In the genomic region with DNA sequence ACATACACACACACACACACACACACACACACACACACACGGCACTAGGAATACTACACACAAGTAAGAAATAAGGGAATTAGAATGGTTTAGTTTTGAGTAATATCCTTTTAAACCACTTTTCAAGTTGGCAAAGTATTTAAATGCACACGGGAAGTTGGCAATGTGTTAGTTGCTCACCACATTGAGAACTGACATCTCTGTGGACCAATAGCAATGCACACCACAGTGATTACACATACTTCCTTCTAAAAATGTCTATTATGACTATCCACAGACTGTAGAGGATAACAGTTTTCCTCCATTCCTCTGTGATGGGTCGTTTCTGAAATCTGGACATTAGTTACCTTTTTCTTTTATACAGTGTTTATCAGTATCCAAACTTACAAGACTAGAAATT, we compare ENCODE assay signal across 26 mouse cellular contexts. TPM values are rescaled to one million over a fixed set of nuclear protein-coding genes. Genes with fewer than 3 reads are reported as not detected.
A peak's percentile ranks its signal among the peaks of the same experiment; 100 is the strongest.
DNase-seq lines count a peak whose midpoint lies in the region; ATAC-seq lines count a peak whose summit lies in the region.
"Had no signal": no experiment of that assay in that cellular context is flagged by ENCODE, and none has a peak within 500 bp of the region (broad histone marks: within the 10 kb centered on the region; RNA-seq: fewer than 3 reads in every experiment).

No protein-coding gene starts in this region.

- ATAC-seq in common myeloid progenitor, adult 5-6 weeks (replicated peaks; ENCODE audit: low read depth, poor library complexity, severe bottlenecking): 0 out of 2 replicates have a peak, but pooled peaks have one; percentile 50
- ATAC-seq in megakaryocyte, adult 5-6 weeks (ENCODE audit: poor library complexity, severe bottlenecking): peak; percentile 88
- ATAC-seq in heart, embryonic 11.5 days (replicated peaks; ENCODE audit: insufficient number of reproducible peaks, low FRiP score, low TSS enrichment): no peak
- ATAC-seq: forebrain, embryonic 13.5 days; forebrain, embryonic 16.5 days; hindbrain, postnatal 0 days; inflammation-experienced regulatory T-cells, adult 6 months; intestine, embryonic 16.5 days had no signal

- peak; percentile 79 for DNase-seq in 416B (ENCODE audit: low read depth)
- DNase-seq in kidney, postnatal 10 days: no peak
- no peak for DNase-seq in midbrain, embryonic 10.5 days (ENCODE audit: low spot score)
- DNase-seq: adrenal gland, adult 2 months; adrenal gland, postnatal 25 days; cerebellum, adult 2 months; cerebellum, adult 9-11 months; cerebellum, postnatal 25 days; gastrocnemius, postnatal 10 days; gastrocnemius, postnatal 36 days; heart, adult 11 months; heart, postnatal 10 days; heart, postnatal 36 days; kidney, adult 18-20 months had no signal

- no peak overlapping the region for H3K9ac ChIP-seq in heart, embryonic 11.5 days (ENCODE audit: low read depth, low read length)
- H3K9ac ChIP-seq: forebrain, embryonic 13.5 days; heart, embryonic 12.5 days; heart, embryonic 15.5 days; hindbrain, embryonic 14.5 days had no signal

- no peaks in the 10 kb centered on the region for H3K36me3 ChIP-seq in midbrain, embryonic 10.5 days
- 0 out of 2 replicates have a peak, but pooled peaks cover 2% of the 10 kb centered on the region for H3K36me3 ChIP-seq in heart, embryonic 11.5 days (ENCODE audit: control insufficient read depth, insufficient read depth, low read length)
- H3K36me3 ChIP-seq: forebrain, embryonic 10.5 days had no signal

- no peak overlapping the region for H3K4me2 ChIP-seq in heart, embryonic 11.5 days
- H3K4me2 ChIP-seq: forebrain, embryonic 13.5 days; heart, embryonic 12.5 days; heart, embryonic 15.5 days; hindbrain, embryonic 14.5 days had no signal

- H3K27ac ChIP-seq in midbrain, embryonic 10.5 days (replicated peaks): no peak overlapping the region
- no peak overlapping the region for H3K27ac ChIP-seq in heart, embryonic 11.5 days (ENCODE audit: low read depth, low read length)
- H3K27ac ChIP-seq: forebrain, embryonic 10.5 days; forebrain, embryonic 13.5 days; heart, embryonic 15.5 days; hindbrain, embryonic 14.5 days; hindbrain, postnatal 0 days had no signal

- 85% methylated on average over 3 of the region's 3 CpGs for WGBS in midbrain, embryonic 10.5 days
- 81% methylated on average over 3 of the region's 3 CpGs for WGBS in heart, embryonic 11.5 days (ENCODE audit: insufficient replicate concordance)

- H3K4me1 ChIP-seq in midbrain, embryonic 10.5 days: no peaks in the 10 kb centered on the region
- H3K4me1 ChIP-seq in heart, embryonic 11.5 days (ENCODE audit: control insufficient read depth, insufficient read depth, low read length): no peaks in the 10 kb centered on the region
- H3K4me1 ChIP-seq: forebrain, embryonic 10.5 days; forebrain, embryonic 13.5 days; heart, embryonic 12.5 days had no signal

- H3K9me3 ChIP-seq in midbrain, embryonic 10.5 days (replicated peaks): peaks cover 7% of the 10 kb centered on the region; the same call in 1 of the 2 replicates
- H3K9me3 ChIP-seq in heart, embryonic 11.5 days (replicated peaks; ENCODE audit: control insufficient read depth, low read length): no peaks in the 10 kb centered on the region
- H3K9me3 ChIP-seq: heart, embryonic 12.5 days; heart, embryonic 15.5 days had no signal

- no peak overlapping the region for H3K4me3 ChIP-seq in midbrain, embryonic 10.5 days
- H3K4me3 ChIP-seq in heart, embryonic 11.5 days (ENCODE audit: low read depth, low read length): no peak overlapping the region
- H3K4me3 ChIP-seq: forebrain, embryonic 10.5 days; forebrain, embryonic 13.5 days; heart, embryonic 12.5 days; heart, embryonic 15.5 days had no signal

- H3K27me3 ChIP-seq in midbrain, embryonic 10.5 days (ENCODE audit: low read depth, poor library complexity, severe bottlenecking): no peaks in the 10 kb centered on the region
- no peaks in the 10 kb centered on the region for H3K27me3 ChIP-seq in heart, embryonic 11.5 days (ENCODE audit: control insufficient read depth, insufficient read depth, low read length)
- H3K27me3 ChIP-seq: forebrain, embryonic 13.5 days; heart, embryonic 12.5 days; heart, embryonic 15.5 days had no signal

RNA-seq across cellular contexts. Expression of a gene that starts 23.5 kb away (rescaled TPM):
- total RNA-seq in common myeloid progenitor, adult 5-6 weeks (2017): 137 and 140 TPM in 2 replicates
- total RNA-seq in megakaryocyte, adult 5-6 weeks (2015): 167 and 184 TPM in 2 replicates
- 162 and 164 TPM in 2 replicates for total RNA-seq in megakaryocyte, adult 5-6 weeks (2017)
- polyA plus RNA-seq in midbrain, embryonic 10.5 days (2016; fragmentation: Nextera tagmentation; extraction: Ambion mirVana): 159 and 163 TPM in 2 replicates
- 113 and 137 TPM in 2 replicates for polyA plus RNA-seq in heart, embryonic 11.5 days (2014; fragmentation: Nextera tagmentation; extraction: Ambion mirVana)

RNA-seq across cellular contexts. Expression of a gene that starts 23.7 kb away (rescaled TPM):
- total RNA-seq in common myeloid progenitor, adult 5-6 weeks (2017): 106 and 117 TPM in 2 replicates
- 62.3 and 68.5 TPM in 2 replicates for total RNA-seq in megakaryocyte, adult 5-6 weeks (2015)
- 59.6 and 62.7 TPM in 2 replicates for total RNA-seq in megakaryocyte, adult 5-6 weeks (2017)
- polyA plus RNA-seq in midbrain, embryonic 10.5 days (2016; fragmentation: Nextera tagmentation; extraction: Ambion mirVana): 145 and 157 TPM in 2 replicates
- 91.8 and 92.3 TPM in 2 replicates for polyA plus RNA-seq in heart, embryonic 11.5 days (2014; fragmentation: Nextera tagmentation; extraction: Ambion mirVana)
